Mouse (Mus musculus) fibroblast of lung, adult 2 months (primary cell): Measurements from ENCODE around the gene Ankrd31.
"Not testable (repeated sequence)": the region's sequence is repeated elsewhere in the genome, so short reads cannot be mapped to it uniquely, and the experiment has no call there.

Experiments used
- DNase-seq: peaks from one replicate; pipeline ENCODE4 v3.0.0-alpha.2; 2011; ENCODE audit warnings: low read depth

Ankrd31 gene

DNA sequence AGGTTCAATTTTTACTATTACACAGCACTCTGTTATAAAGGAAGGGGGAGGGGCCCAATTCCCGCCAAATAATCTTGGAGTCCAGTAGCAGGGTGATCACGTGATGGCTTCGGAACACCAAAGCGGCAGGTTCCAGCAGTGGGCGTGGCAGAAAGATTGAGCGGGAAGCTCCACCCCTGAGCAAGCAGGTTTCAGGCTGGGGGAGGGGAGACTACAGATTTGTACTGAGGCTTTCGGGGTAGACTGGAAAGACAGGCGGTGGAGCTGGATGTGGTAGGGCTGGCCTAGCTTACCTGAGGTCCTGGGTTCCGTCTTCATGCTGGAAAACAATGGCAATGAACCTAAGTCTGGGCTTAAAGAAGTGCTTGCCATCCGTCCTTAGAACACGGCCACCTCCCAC, 193.4 kb downstream of the Ankrd31 start:
- DNase-seq, result not testable (repeated sequence)

DNA sequence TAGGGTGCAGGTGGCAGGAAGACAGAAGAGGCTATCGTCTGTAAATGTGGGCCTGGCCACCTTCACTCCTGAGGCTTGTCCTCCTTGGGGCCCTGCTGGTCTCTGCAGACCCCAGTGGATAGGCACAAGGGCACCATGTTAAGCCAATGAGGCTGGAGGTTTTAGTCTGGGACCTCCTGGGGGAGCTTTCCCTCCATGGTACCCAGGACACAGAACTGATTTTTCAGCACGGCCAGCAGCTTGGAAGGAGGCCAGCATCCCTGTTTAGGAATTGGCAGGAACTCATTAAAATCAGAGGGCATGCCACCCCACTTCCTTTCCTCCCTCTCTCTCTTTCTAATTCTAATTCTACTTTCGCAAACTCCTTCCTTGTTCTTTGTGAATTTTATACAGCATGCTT, 195.5 kb downstream of the Ankrd31 start:
- DNase-seq, result peak; percentile 32

DNA sequence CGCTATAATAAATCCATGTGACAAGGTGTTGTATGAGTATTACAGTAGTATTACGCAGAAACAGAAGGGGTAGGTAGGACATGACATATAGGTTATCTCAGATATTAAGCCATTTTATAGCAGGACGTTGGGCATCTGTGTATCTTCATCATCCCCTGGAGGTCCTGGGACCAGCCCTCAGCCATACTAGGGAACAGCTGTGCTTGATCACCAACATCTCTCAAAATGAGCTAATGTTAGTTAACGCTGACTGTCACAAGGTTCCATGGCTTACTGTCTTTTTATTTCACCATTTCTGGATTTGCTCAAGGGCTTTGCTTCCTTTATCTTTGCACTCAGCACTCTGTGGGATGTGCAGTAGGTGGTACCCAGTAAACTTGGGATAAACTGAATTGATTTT, 197.7 kb downstream of the Ankrd31 start:
- no peak for DNase-seq

DNA sequence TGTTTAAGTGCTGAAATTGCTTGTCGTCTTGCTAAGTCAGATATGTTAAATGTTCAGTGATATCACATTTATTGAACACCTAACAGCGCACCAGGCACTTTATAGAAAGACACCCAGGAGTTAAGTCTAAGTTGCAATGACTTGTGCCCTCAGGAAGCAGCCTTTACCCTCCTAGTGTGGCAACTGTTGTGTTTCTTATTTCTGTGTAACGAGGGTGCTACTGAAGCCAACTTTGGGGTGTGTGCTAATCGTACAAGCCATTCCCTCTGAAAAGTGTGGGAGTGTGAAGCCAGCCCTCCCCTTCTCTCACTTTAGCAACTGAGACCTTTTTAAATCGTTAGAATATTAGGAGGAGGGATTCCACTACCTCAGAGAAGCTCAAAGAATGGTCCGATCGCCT, 199.7 kb downstream of the Ankrd31 start:
- DNase-seq, result no peak

DNA sequence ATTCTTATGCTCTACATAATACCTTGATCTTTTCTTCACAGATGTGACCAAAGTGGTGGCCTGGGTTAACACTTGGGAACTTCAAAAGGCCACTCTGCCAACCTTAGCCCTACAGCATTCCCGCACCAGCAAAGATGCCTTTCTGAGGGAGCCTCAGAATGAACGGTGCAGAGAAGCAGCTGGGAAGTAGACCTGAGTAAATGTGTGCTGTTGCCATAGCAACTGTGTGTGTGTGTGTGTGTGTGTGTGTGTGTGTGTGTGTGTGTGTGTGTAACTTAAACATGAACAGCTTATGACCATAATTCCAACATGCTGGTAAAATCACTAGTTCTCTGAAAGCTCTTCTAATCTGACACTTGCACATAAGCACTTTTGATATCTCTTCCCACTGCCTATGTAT, 203.8 kb downstream of the Ankrd31 start:
- no peak for DNase-seq

DNA sequence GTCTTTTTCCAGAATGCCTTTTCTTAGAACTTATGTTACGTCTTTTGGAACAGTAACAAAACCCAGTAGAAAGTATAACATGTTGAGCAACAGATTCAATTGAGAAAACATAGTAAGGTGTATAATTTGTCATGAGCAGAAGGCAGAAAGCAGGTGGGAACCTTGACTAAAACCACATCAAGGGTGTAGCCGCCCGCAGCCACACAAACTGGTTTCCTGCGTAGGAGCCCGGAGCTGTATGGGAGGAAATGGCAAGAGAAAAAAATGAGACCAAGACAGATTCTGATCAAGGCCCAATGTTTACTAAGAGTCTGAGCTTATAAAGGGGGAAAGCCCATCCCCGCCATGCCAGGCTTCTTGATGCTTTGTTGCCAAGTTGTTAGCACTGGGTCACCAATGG, 208.4 kb downstream of the Ankrd31 start:
- DNase-seq, result no peak
